Mouse (Mus musculus) left cerebral cortex, adult 9 months (tissue): ENCODE data around the gene Hormad2.

Experiments used
- DNase-seq, 2 experiments: peaks; one replicate each; pipeline ENCODE4 v3.0.0; 2022; ENCODE audit warnings: low spot score in 2 of 2

Gene Hormad2

GRCm38 (mm10) chr11:4340109-4340779 lies 100.7 kb downstream of the Hormad2 start:
- DNase-seq: no peak

GRCm38 (mm10) chr11:4339275-4339674 lies 101.6 kb downstream of the Hormad2 start:
- no peak for DNase-seq

DNA sequence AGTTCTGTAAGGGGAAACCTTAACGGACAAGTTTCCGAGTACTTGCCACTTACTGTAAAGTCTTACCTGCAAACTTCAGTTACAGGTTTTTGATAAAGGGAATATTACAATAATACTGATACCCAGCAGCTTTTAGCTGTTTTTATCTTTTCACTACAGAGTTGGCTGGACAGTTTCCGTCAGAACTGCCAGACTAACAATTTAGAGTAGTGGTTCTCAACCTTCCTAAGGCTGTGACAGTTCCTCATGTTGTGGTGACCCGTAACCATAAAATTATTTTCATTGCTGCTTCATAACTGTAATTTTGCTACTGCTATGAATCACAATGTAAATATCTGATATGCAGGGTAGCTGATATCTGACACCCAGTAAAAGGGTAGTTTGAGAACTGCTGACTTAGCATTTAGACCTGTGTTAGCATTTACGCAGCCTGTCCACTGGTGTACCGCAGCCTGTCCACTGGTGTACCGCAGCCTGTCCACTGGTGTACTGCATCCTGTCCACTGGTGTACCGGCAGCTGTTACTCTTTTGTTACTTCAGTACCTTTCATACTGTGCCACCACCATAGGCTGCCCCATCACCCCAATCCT lies 104.1 kb downstream of the Hormad2 start:
- no peak for DNase-seq

DNA sequence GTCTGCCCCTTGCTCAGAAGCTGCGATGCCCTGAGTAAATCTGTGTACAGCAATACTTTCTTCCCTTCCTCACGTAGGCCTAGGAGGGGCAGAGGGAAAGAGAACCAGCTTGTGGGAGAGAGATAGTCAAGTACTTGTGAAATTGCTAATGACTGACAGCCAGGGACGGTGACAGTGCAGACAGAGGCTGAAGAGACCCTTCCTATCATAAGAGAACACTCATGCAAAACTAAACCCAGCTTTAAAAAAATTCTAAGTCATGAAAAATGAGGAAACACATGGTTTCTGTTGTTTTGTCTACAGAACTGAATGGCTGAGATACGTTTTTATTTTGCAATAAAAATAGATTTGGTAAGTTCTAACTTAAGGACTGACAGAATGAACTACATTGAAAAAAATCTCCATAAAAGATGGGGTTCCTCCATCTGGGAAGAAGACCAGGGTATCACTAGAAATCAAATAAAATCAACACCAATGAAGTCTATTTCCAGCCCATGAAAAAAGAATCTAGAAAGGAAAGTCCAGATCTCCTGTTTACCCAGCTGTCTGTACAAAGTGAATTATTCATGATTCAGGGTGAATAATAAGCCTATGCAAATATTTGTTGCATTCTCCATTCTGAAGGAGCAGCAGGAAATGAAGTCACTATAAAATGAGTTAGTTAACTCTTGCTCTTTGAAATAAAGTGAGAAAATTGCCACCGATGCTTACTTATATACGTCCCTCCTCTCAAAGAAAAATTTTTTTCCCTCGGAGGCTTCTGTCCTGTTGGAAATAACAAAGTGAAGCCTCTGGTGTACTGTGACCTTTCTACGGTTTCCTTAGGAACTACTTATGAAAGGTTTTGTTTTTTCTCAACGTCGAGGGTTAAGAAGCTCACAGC lies 104.9 kb downstream of the Hormad2 start:
- DNase-seq: no peak

GRCm38 (mm10) chr11:4332961-4333360 lies 107.9 kb downstream of the Hormad2 start:
- no peak for DNase-seq

GRCm38 (mm10) chr11:4328188-4328587 lies 112.7 kb downstream of the Hormad2 start:
- no peak for DNase-seq

DNA sequence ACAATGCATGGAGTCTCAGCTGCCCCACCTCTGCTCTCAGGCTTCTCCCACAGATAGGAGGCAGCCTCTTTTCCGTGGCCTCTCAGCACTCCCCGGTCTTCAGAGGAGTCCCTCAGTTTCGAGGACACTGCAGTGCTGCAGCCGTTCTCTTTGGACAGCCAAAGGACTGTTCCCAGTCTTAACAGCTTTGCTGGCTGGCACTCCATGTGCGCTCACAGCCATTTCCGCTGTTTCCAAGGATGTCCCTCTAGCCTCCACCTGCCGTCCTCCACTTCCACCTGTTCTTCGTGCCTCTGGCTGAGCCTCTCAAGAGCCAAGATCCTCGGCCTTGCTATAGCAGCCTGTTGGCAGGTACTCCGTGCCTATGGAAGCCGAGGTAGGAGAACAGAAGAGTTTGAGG lies 117.4 kb downstream of the Hormad2 start:
- no peak for DNase-seq

DNA sequence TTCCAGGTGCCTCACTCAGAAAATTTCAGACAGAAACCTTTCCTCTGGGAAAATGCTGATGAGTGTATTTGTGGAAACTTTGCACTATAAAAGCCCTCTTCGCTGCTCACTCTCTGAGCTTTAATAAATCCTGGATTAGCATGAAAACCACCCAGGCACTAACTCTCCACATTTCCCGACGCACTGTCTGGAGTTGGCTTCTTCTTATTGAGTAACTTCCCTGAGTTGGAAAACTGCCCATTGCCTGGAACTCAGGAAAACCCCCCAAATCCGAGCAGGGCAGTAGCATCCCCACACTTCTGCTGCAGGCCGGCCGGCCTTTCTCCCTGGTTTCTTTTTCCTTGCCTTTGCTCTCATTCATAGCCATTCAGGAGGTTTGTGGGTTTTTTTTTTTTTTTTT lies 118.0 kb downstream of the Hormad2 start:
- no peak for DNase-seq

DNA sequence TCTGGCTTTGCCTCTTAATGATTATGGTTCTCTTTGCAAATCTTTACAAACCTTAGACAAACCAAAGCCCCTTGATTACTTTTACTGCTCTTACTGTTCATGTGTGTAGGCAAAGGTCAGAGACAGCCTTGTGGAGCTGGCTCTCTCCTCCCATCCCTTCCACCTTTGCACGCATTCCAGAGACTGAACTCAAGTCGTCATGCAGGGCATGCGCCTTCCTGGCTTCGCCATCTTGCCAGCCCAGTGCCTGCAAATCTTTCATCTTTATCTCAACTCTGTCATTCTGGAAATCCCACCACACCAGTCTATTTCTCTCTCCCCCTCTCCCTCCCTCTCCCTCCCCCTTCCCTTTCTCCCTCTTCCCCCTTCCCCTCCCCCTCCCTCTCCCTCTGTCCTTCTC lies 120.0 kb downstream of the Hormad2 start:
- DNase-seq: no peak

DNA sequence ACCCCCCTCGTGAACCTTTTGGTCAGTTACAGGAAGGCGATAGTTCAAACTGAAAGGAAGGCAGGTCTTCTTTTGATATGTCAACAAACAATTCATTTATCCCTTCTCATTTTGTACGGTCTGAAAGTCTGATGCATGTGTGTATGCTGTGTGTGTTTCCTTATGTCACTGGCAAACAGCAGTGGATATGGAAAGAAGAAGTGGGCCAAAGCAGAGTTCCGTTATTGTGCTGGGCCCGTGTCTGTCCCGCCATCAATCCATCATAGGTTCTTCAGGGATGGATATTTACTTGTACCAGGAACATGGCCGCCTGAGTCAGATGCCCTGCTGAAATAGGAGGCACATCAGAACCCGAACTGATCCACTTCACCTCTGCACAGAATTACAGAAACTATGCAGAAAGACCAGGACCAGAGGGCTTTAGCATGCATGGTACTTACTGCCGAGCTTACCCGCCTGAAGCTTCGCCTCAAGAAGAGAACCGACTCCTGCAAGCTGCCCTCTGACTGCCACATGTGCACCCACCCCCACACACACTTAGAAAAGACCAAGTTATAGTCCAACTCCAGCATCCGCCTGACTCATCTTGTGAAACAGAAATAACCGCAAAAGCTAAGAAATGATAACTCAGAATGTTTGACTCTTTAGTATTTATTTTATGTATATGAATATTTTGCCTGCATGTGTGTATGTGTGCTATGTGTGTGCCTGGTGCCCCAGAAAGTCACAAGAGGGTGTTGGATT lies 121.5 kb downstream of the Hormad2 start:
- no peak for DNase-seq

- DNase-seq: no peak
These were observed 122.9 kb downstream of the Hormad2 start for GRCm38 (mm10) chr11:4318011-4318410.

GRCm38 (mm10) chr11:4317287-4317686 lies 123.6 kb downstream of the Hormad2 start:
- no peak for DNase-seq

GRCm38 (mm10) chr11:4312180-4312579 lies 128.7 kb downstream of the Hormad2 start:
- DNase-seq: no peak

DNA sequence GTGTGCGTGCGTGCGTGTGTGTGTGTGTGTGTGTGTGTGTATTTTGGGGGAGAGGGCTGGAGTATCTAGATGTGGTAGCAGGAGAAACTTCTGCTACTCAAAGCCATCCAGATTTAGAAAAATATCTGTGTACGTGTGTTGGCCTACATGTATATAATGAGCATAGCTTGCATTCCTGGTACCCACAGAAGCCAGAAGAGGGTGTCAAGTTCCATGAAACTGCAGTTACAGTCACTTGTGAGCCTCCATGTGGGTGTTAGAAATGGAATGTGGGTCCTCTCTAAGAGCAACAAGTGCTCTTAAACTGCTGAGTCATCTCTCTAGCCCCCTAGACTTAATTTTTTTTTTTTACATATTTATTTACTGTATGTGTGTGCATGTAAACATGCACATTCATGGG lies 130.6 kb downstream of the Hormad2 start:
- no peak for DNase-seq

GRCm38 (mm10) chr11:4309613-4310012 lies 131.3 kb downstream of the Hormad2 start:
- no peak for DNase-seq

DNA sequence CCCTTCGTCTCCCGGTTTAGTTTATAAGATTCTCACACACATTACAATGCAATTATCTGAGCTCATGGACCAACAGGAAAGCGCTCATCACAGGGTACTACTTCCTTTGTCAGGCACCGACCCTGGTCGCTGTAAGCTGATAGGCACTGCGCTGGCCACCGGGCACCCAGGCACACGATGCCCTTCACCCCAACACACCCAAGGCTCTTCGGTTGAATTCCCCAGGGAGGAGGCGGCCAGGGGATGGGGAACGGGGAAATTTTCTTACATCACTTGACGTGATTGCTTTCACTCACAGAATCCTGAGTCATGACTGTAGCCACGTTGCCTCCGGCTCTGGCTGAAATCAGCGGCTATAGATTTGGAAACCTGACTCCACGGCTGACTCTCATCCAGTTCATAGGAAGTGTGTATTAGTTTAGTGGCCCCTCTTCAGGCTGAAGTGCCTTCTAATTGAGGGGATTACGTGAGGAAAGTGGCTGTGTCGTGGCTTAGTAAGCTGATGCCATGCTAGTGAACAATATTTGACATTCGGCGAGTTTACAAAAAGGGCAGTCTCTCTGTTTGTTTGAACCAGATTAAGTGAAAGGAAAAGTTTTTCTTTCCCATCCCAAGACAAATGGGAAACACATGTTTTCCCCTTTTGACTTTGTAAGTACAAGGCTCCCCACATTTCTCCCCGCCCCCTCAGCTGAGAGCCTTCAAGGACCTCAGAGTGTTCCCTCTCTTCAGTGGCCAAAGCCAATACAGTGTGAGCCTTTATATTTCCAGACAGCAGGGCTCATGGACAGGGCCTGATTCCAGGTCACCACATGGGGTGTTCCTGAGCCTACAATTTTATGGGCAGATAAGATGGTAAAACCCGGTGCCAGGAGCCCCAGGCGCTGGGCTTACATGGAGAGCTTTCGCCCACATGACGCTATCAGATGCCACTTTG lies 132.1 kb downstream of the Hormad2 start:
- DNase-seq: no peak

GRCm38 (mm10) chr11:4308060-4308513 lies 132.8 kb downstream of the Hormad2 start:
- no peak for DNase-seq

- DNase-seq: no peak
These were observed 134.8 kb downstream of the Hormad2 start for GRCm38 (mm10) chr11:4306086-4306485.

GRCm38 (mm10) chr11:4305090-4305489 lies 135.8 kb downstream of the Hormad2 start:
- DNase-seq: no peak

DNA sequence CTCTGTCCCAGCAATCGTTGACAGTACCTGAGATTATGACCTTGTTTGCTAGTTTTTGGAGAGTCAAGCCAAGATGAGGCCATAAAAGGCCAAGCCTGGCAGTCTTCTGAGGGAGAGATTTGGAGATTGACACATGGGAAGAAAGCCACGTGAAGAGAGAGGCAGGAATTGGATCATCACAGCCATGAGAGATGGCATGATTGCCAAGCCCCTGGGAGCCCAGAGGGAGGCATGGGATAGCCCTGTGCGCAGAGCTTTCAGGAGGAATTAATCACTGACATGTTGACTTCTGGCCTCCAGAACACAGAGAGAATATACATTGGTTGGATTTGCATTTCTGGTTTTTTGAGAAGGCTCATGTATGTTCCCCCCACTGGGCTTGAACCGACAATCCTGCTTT lies 136.7 kb downstream of the Hormad2 start:
- no peak for DNase-seq

DNA sequence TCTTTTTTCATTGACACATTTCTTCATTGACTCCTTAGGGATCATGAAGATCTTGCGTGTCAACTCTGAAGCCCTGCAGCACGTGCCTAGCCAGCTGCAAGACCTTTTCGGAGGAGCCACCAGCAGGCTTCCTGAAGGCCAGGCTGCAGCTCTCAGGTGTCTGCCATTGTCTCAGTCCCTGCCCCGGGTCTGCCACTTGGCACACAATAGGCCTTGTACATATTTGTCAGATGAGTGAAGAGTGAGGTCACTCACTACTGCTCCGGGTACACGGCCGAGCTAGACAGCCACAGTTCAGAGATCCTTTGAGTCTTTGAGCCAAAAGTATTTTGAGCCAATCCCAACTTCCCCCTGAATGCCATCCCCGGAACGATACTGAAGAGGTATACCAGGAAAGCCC lies 137.9 kb downstream of the Hormad2 start:
- DNase-seq: no peak
